Mouse (Mus musculus) ES-Bruce4 (cell line): ENCODE data around the gene Map3k5. TPM values are rescaled to one million over a fixed set of nuclear protein-coding genes. Genes with fewer than 3 reads are reported as not detected.

Source experiments
- H3K27ac ChIP-seq: 2 replicates; pipeline ENCODE4 v1.5.1; 2012; ENCODE audit warnings: low read length, inconsistent platforms; ENCODE audit not compliant: insufficient read depth
- H3K27me3 ChIP-seq: 2 replicates; pipeline ENCODE4 v1.6.1; 2012; ENCODE audit warnings: mild to moderate bottlenecking, low read length, inconsistent platforms; ENCODE audit not compliant: control insufficient read depth, poor library complexity, insufficient read depth, severe bottlenecking
- H3K36me3 ChIP-seq: 2 replicates; pipeline ENCODE4 v1.6.1; 2012; ENCODE audit warnings: inconsistent platforms, mild to moderate bottlenecking, low read length, moderate library complexity; ENCODE audit not compliant: control insufficient read depth, poor library complexity, insufficient read depth, severe bottlenecking
- H3K4me1 ChIP-seq: one replicate; pipeline ENCODE4 v1.8.1; 2011; ENCODE audit warnings: low read length; ENCODE audit not compliant: control insufficient read depth, insufficient read depth
- H3K4me3 ChIP-seq: 2 replicates; pipeline ENCODE4 v1.5.1; 2011; ENCODE audit warnings: low read depth, mild to moderate bottlenecking, low read length
- H3K9ac ChIP-seq: 2 replicates; pipeline ENCODE4 v1.6.1; 2012; ENCODE audit warnings: low read depth, mild to moderate bottlenecking, inconsistent platforms; ENCODE audit not compliant: poor library complexity, severe bottlenecking
- H3K9me3 ChIP-seq: replicated peaks from 2 replicates; pipeline ENCODE4 v1.6.1; 2012; ENCODE audit warnings: mild to moderate bottlenecking, low read length, inconsistent platforms; ENCODE audit not compliant: control insufficient read depth, poor library complexity, insufficient read depth, severe bottlenecking
- CTCF ChIP-seq: IDR thresholded peaks from one replicate; pipeline ENCODE4 v1.8.1; 2011; ENCODE audit warnings: low read depth, low read length
- EP300 ChIP-seq: IDR thresholded peaks from 2 replicates; pipeline ENCODE4 v1.6.1; 2011; ENCODE audit warnings: low read depth, low read length; ENCODE audit not compliant: insufficient read depth
- POLR2A ChIP-seq: IDR thresholded peaks from one replicate; pipeline ENCODE4 v1.8.1; 2011; ENCODE audit warnings: low read length; ENCODE audit not compliant: insufficient read depth
- polyA plus RNA-seq: library from polyadenylated mRNA; stranded (reverse); fragments of >200 nt; gene quantifications from 2 replicates; pipeline ENCODE4 v1.2.4, GENCODE M21; 2011; ENCODE audit warnings: low read depth; ENCODE audit not compliant: missing spikeins, insufficient read depth, insufficient read length

Gene Map3k5
- polyA plus RNA-seq, 1 experiment, result 9.7 TPM

- TF ChIP-seq CTCF (no peak), POLR2A (no peak), EP300 (no peak)
- H3K9ac ChIP-seq, result no peak overlapping the region
- no peak overlapping the region for H3K4me3 ChIP-seq
- no peaks in the 10 kb centered on the region for H3K9me3 ChIP-seq
- peaks cover 3% of the 10 kb centered on the region; the same call in 1 of the 2 replicates for H3K27me3 ChIP-seq
- H3K4me1 ChIP-seq, result no peaks in the 10 kb centered on the region
- no peaks in the 10 kb centered on the region for H3K36me3 ChIP-seq
- no peak overlapping the region for H3K27ac ChIP-seq
Observed at GRCm38 (mm10) chr10:19939282-19939705, 5.0 kb downstream of the Map3k5 start.

DNA sequence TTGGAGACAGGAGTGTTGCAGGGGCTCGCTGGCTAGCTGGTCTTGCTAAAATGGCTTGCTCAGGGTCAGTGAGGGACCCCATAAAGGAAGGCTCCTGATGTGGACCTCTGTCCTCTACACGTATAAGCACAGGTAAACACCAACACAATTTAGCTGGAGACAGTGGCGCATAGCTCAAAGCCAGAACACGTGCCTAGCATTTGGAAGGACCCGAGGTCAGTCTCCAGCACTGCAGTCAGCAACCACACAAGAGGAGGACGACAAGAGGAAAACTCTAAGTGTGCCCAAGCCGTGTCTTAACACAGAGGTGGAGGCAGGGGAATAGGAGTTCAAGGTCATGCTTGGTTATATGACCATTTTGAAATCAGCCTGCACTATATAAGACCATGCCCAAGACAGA lies 5.9 kb downstream of the Map3k5 start:
- Histone ChIP-seq H3K27me3 (peaks cover 3% of the 10 kb centered on the region; the same call in 1 of the 2 replicates), H3K4me1 (no peaks in the 10 kb centered on the region), H3K9ac (no peak overlapping the region), H3K9me3 (no peaks in the 10 kb centered on the region), H3K4me3 (no peak overlapping the region), H3K36me3 (no peaks in the 10 kb centered on the region), H3K27ac (no peak overlapping the region)
- TF ChIP-seq POLR2A, result no peak
- TF ChIP-seq CTCF, result no peak
- no peak for TF ChIP-seq EP300

GRCm38 (mm10) chr10:19940626-19941025 lies 6.4 kb downstream of the Map3k5 start:
- H3K36me3 ChIP-seq, result no peaks in the 10 kb centered on the region
- no peak for TF ChIP-seq EP300
- no peaks in the 10 kb centered on the region for H3K9me3 ChIP-seq
- no peaks in the 10 kb centered on the region for H3K4me1 ChIP-seq
- no peak overlapping the region for H3K9ac ChIP-seq
- no peak overlapping the region for H3K4me3 ChIP-seq
- no peak overlapping the region for H3K27ac ChIP-seq
- peaks cover 3% of the 10 kb centered on the region; the same call in 1 of the 2 replicates for H3K27me3 ChIP-seq

DNA sequence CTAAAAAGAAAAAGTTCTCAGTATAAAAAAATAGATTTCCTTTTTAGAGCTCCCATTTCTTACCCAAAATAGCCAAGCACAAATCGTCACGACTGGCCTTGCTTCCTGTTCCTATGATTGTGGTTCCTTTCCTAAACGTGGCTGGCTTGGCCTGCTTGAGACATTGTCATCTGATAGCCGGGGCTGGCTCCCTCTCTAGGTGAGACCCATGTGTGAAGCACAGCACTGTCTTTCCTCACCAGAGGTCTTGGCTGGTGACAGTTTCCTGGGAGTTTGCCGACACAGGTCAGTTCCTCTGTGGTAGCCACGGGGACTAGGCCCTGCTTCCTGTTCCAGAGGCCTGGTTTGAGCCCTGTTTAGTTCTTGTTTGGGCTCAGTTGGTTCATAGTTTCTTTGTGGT lies 6.8 kb downstream of the Map3k5 start:
- Histone ChIP-seq H3K4me1 (no peaks in the 10 kb centered on the region), H3K4me3 (no peak overlapping the region), H3K27ac (no peak overlapping the region), H3K36me3 (no peaks in the 10 kb centered on the region), H3K27me3 (no peaks in the 10 kb centered on the region), H3K9ac (no peak overlapping the region), H3K9me3 (no peaks in the 10 kb centered on the region)
- TF ChIP-seq EP300 (no peak), POLR2A (no peak), CTCF (no peak)

DNA sequence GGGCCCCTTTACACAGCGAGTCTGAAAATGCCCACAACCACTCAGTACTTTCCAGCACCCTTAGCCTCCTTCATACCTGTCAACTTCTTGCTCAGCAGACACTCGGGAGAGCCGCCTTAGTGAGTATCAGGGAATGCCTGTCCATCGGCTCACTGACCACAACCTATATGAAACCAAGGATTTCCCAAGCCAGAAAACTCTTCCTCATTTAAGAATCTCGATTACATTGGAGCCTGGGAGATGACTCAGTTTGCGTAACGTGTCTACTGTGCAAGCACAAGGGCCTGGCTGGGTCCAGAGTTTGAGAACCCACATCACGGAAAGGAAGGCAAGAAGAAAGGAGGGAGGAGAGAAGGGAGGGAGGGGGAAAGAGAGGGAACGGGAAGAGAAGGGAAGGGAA lies 7.6 kb downstream of the Map3k5 start:
- Histone ChIP-seq H3K27me3 (no peaks in the 10 kb centered on the region), H3K9ac (no peak overlapping the region), H3K36me3 (no peaks in the 10 kb centered on the region), H3K4me1 (no peaks in the 10 kb centered on the region), H3K4me3 (no peak overlapping the region), H3K27ac (no peak overlapping the region), H3K9me3 (no peaks in the 10 kb centered on the region)
- TF ChIP-seq POLR2A, result no peak
- no peak for TF ChIP-seq EP300
- TF ChIP-seq CTCF, result no peak

DNA sequence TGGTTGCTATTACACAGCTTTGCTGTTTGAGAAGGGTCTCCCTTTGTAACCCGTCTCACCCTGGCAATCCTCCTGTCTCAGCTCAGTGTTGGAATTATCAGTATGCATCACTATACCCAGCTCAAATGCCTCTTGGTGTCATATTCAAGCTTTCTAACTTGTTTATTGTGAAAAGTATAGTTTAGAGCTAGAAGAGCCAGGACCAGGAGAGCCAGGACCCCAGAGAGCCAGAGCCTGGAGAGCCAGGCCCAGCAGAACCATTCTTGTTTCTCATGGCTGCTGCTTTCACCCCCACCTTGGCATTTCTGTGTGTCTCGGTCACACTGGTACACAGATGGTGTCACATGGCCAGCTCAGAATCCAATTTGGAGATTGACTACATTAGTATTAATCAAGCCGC lies 8.3 kb downstream of the Map3k5 start:
- Histone ChIP-seq H3K9me3 (no peaks in the 10 kb centered on the region), H3K27ac (no peak overlapping the region), H3K36me3 (no peaks in the 10 kb centered on the region)

More for the DNA sequence above, 8.3 kb downstream of the Map3k5 start:
- no peak overlapping the region for H3K9ac ChIP-seq
- no peak overlapping the region for H3K4me3 ChIP-seq
- H3K27me3 ChIP-seq, result no peaks in the 10 kb centered on the region
- no peak for TF ChIP-seq EP300
- TF ChIP-seq POLR2A, result no peak
- TF ChIP-seq CTCF, result no peak
- H3K4me1 ChIP-seq, result no peaks in the 10 kb centered on the region
